Mouse (Mus musculus): ENCODE measurements around the gene Dusp5.

Gene Dusp5

GRCm38 (mm10) chr19:53543602-53544001, 14.7 kb downstream of the Dusp5 start:
- Histone ChIP-seq H3K36me3 (ENCODE audit: control insufficient read depth, insufficient read depth, low read length, poor library complexity, severe bottlenecking) (peaks cover 1% of the 10 kb centered on the region; the same call in 1 of the 2 replicates), H3K27me3 (ENCODE audit: control insufficient read depth, insufficient read depth, low read length, poor library complexity, severe bottlenecking) (no peaks in the 10 kb centered on the region)
- DNase-seq (ENCODE audit: low read depth, low spot score): no peak

- peak; percentile 48 for DNase-seq (ENCODE audit: low read depth, low spot score)
- Histone ChIP-seq H3K36me3 (ENCODE audit: control insufficient read depth, insufficient read depth, low read length, poor library complexity, severe bottlenecking) (peaks cover 1% of the 10 kb centered on the region; the same call in 1 of the 2 replicates), H3K27me3 (ENCODE audit: control insufficient read depth, insufficient read depth, low read length, poor library complexity, severe bottlenecking) (no peaks in the 10 kb centered on the region)
These were observed 16.1 kb downstream of the Dusp5 start for GRCm38 (mm10) chr19:53544923-53545561.

- Histone ChIP-seq H3K27me3 (ENCODE audit: control insufficient read depth, insufficient read depth, low read length, poor library complexity, severe bottlenecking) (no peaks in the 10 kb centered on the region), H3K36me3 (ENCODE audit: control insufficient read depth, insufficient read depth, low read length, poor library complexity, severe bottlenecking) (no peaks in the 10 kb centered on the region)
- peak; percentile 32 for DNase-seq (ENCODE audit: low read depth, low spot score)
These were observed 18.7 kb downstream of the Dusp5 start for GRCm38 (mm10) chr19:53547597-53547996.

GRCm38 (mm10) chr19:53550972-53551371, 22.1 kb downstream of the Dusp5 start:
- DNase-seq (ENCODE audit: low read depth, low spot score): no peak
- no peaks in the 10 kb centered on the region for H3K36me3 ChIP-seq (ENCODE audit: control insufficient read depth, insufficient read depth, low read length, poor library complexity, severe bottlenecking)

GRCm38 (mm10) chr19:53552216-53552786, 23.4 kb downstream of the Dusp5 start:
- H3K27me3 ChIP-seq (ENCODE audit: control insufficient read depth, insufficient read depth, low read length, poor library complexity, severe bottlenecking): no peaks in the 10 kb centered on the region
- no peak for DNase-seq (ENCODE audit: low read depth, low spot score)

More at GRCm38 (mm10) chr19:53550972-53551371, 22.1 kb downstream of the Dusp5 start:
- no peaks in the 10 kb centered on the region for H3K27me3 ChIP-seq (ENCODE audit: control insufficient read depth, insufficient read depth, low read length, poor library complexity, severe bottlenecking)

GRCm38 (mm10) chr19:53552795-53553194, 23.9 kb downstream of the Dusp5 start:
- no peaks in the 10 kb centered on the region for H3K27me3 ChIP-seq (ENCODE audit: control insufficient read depth, insufficient read depth, low read length, poor library complexity, severe bottlenecking)
- no peaks in the 10 kb centered on the region for H3K36me3 ChIP-seq (ENCODE audit: control insufficient read depth, insufficient read depth, low read length, poor library complexity, severe bottlenecking)
- DNase-seq (ENCODE audit: low read depth, low spot score): no peak

More at GRCm38 (mm10) chr19:53552216-53552786, 23.4 kb downstream of the Dusp5 start:
- no peaks in the 10 kb centered on the region for H3K36me3 ChIP-seq (ENCODE audit: control insufficient read depth, insufficient read depth, low read length, poor library complexity, severe bottlenecking)

GRCm38 (mm10) chr19:53554402-53554801, 25.5 kb downstream of the Dusp5 start:
- Histone ChIP-seq H3K27me3 (ENCODE audit: control insufficient read depth, insufficient read depth, low read length, poor library complexity, severe bottlenecking) (no peaks in the 10 kb centered on the region), H3K36me3 (ENCODE audit: control insufficient read depth, insufficient read depth, low read length, poor library complexity, severe bottlenecking) (no peaks in the 10 kb centered on the region)
- DNase-seq (ENCODE audit: low read depth, low spot score): no peak

- Histone ChIP-seq H3K36me3 (ENCODE audit: control insufficient read depth, insufficient read depth, low read length, poor library complexity, severe bottlenecking) (no peaks in the 10 kb centered on the region), H3K27me3 (ENCODE audit: control insufficient read depth, insufficient read depth, low read length, poor library complexity, severe bottlenecking) (no peaks in the 10 kb centered on the region)
- DNase-seq (ENCODE audit: low read depth, low spot score): no peak
These were observed 26.2 kb downstream of the Dusp5 start for GRCm38 (mm10) chr19:53554981-53555616.

GRCm38 (mm10) chr19:53556841-53557240, 27.9 kb downstream of the Dusp5 start:
- H3K27me3 ChIP-seq (ENCODE audit: control insufficient read depth, insufficient read depth, low read length, poor library complexity, severe bottlenecking): no peaks in the 10 kb centered on the region
- H3K36me3 ChIP-seq (ENCODE audit: control insufficient read depth, insufficient read depth, low read length, poor library complexity, severe bottlenecking): no peaks in the 10 kb centered on the region
- DNase-seq (ENCODE audit: low read depth, low spot score): no peak

GRCm38 (mm10) chr19:53557267-53557936, 28.5 kb downstream of the Dusp5 start:
- Histone ChIP-seq H3K27me3 (ENCODE audit: control insufficient read depth, insufficient read depth, low read length, poor library complexity, severe bottlenecking) (no peaks in the 10 kb centered on the region), H3K36me3 (ENCODE audit: control insufficient read depth, insufficient read depth, low read length, poor library complexity, severe bottlenecking) (no peaks in the 10 kb centered on the region)
- no peak for DNase-seq (ENCODE audit: low read depth, low spot score)

- Histone ChIP-seq H3K36me3 (ENCODE audit: control insufficient read depth, insufficient read depth, low read length, poor library complexity, severe bottlenecking) (no peaks in the 10 kb centered on the region), H3K27me3 (ENCODE audit: control insufficient read depth, insufficient read depth, low read length, poor library complexity, severe bottlenecking) (no peaks in the 10 kb centered on the region)
- no peak for DNase-seq (ENCODE audit: low read depth, low spot score)
These were observed 31.5 kb downstream of the Dusp5 start for GRCm38 (mm10) chr19:53560436-53560835.

GRCm38 (mm10) chr19:53564174-53564573, 35.3 kb downstream of the Dusp5 start:
- no peaks in the 10 kb centered on the region for H3K27me3 ChIP-seq (ENCODE audit: control insufficient read depth, insufficient read depth, low read length, poor library complexity, severe bottlenecking)
- DNase-seq (ENCODE audit: low read depth, low spot score): no peak
- no peaks in the 10 kb centered on the region for H3K36me3 ChIP-seq (ENCODE audit: control insufficient read depth, insufficient read depth, low read length, poor library complexity, severe bottlenecking)

- H3K36me3 ChIP-seq (ENCODE audit: control insufficient read depth, insufficient read depth, low read length, poor library complexity, severe bottlenecking): no peaks in the 10 kb centered on the region
- no peaks in the 10 kb centered on the region for H3K27me3 ChIP-seq (ENCODE audit: control insufficient read depth, insufficient read depth, low read length, poor library complexity, severe bottlenecking)
- no peak for DNase-seq (ENCODE audit: low read depth, low spot score)
These were observed 36.8 kb downstream of the Dusp5 start for GRCm38 (mm10) chr19:53565565-53566277.

GRCm38 (mm10) chr19:53567864-53568263, 39.0 kb downstream of the Dusp5 start:
- H3K27me3 ChIP-seq (ENCODE audit: control insufficient read depth, insufficient read depth, low read length, poor library complexity, severe bottlenecking): no peaks in the 10 kb centered on the region
- H3K36me3 ChIP-seq (ENCODE audit: control insufficient read depth, insufficient read depth, low read length, poor library complexity, severe bottlenecking): no peaks in the 10 kb centered on the region
- DNase-seq (ENCODE audit: low read depth, low spot score): peak; percentile 43

Data from splenic B cell, adult 2 months (primary cell).